Mouse (Mus musculus) intestine, postnatal 0 days (tissue): ENCODE data around the gene Tax1bp3. TPM values are rescaled to one million over a fixed set of nuclear protein-coding genes. Genes with fewer than 3 reads are reported as not detected.

ENCODE experiments used
- ATAC-seq: fragments of 200-750 bp; cut with Nextera tagmentation; 2 replicates; pipeline ENCODE4 v1.8.0; 2017; ENCODE audit warnings: mild to moderate bottlenecking, moderate TSS enrichment, moderate library complexity
- H3K27ac ChIP-seq: fragments of 300-500 bp; sonication (generic); 2 replicates; pipeline ENCODE4 v1.5.1; 2014; ENCODE audit warnings: mild to moderate bottlenecking, low read depth, low read length, moderate library complexity
- H3K27me3 ChIP-seq: fragments of 300-500 bp; sonication (generic); replicated peaks from 2 replicates; pipeline ENCODE4 v1.6.1; 2014; ENCODE audit warnings: low read length, mixed read lengths; ENCODE audit not compliant: control insufficient read depth, insufficient read depth
- H3K36me3 ChIP-seq: fragments of 300-500 bp; sonication (generic); 2 replicates; pipeline ENCODE4 v1.6.1; 2014; ENCODE audit warnings: mild to moderate bottlenecking, moderate library complexity; ENCODE audit not compliant: control insufficient read depth, insufficient read depth
- H3K4me1 ChIP-seq: fragments of 300-500 bp; sonication (generic); replicated peaks from 2 replicates; pipeline ENCODE4 v1.6.1; 2014; ENCODE audit warnings: antibody characterized with exemption, low read length, mixed read lengths; ENCODE audit not compliant: control insufficient read depth, insufficient read depth
- H3K4me2 ChIP-seq: fragments of 300-500 bp; sonication (generic); replicated peaks from 2 replicates; pipeline ENCODE4 v1.6.1; 2014; ENCODE audit warnings: low read depth, mild to moderate bottlenecking, moderate library complexity
- H3K4me3 ChIP-seq: fragments of 300-500 bp; sonication (generic); 2 replicates; pipeline ENCODE4 v1.5.1; 2014; ENCODE audit warnings: low read depth, low read length
- H3K9ac ChIP-seq: fragments of 300-500 bp; sonication (generic); 2 replicates; pipeline ENCODE4 v1.6.1; 2014; ENCODE audit warnings: mild to moderate bottlenecking, low read depth, low read length
- H3K9me3 ChIP-seq: fragments of 300-500 bp; sonication (generic); 2 replicates; pipeline ENCODE4 v1.6.1; 2016; ENCODE audit warnings: mixed run types; ENCODE audit not compliant: control insufficient read depth
- CTCF ChIP-seq: sonication (generic); IDR thresholded peaks from 2 replicates; pipeline ENCODE4 v1.5.1; 2016; ENCODE audit warnings: low read depth, mild to moderate bottlenecking, control low read depth, antibody characterized with exemption, moderate library complexity
- WGBS: fragments of 180-500 bp; shearing (Covaris S2); extraction: QIAGEN DNeasy Blood & Tissue Kit; methylation state at CpG from one replicate; pipeline ENCODE4 v1.1.7; 2014; 5-methylcytosine and 5-hydroxymethylcytosine counted together
- polyA plus RNA-seq: library from polyadenylated mRNA; unstranded; fragments of >200 nt; fragmentation: Nextera tagmentation; extraction: Ambion mirVana; gene quantifications from 2 replicates; pipeline ENCODE4 v1.2.1, GENCODE M21; 2015

The Tax1bp3 gene
- polyA plus RNA-seq, 1 experiment from 2014 or later, result 217 TPM

- TF ChIP-seq CTCF, result no peak
- H3K4me1 ChIP-seq, result peaks cover 5% of the 10 kb centered on the region; the same call in 1 of the 2 replicates
- H3K27me3 ChIP-seq, result no peaks in the 10 kb centered on the region
- H3K27ac ChIP-seq, result peak within 1 kb of the TSS; percentile 92
- H3K4me3 ChIP-seq, result peak within 1 kb of the TSS; percentile 74
- no peaks in the 10 kb centered on the region for H3K9me3 ChIP-seq
- peak within 1 kb of the TSS; percentile 99 for H3K4me2 ChIP-seq
- peaks cover 7% of the 10 kb centered on the region; the same call in 1 of the 2 replicates for H3K36me3 ChIP-seq
- WGBS, result 0% methylated on average over 30 of the region's 32 CpGs
- H3K9ac ChIP-seq, result peak within 1 kb of the TSS; percentile 78
- peak; percentile 96 for ATAC-seq
These were observed 22.4 kb downstream of the Tax1bp3 start, which contains the start of gene Shpk for GRCm38 (mm10) chr11:73199230-73199712. Shpk (plus strand) TSS chr11:73199460.

GRCm38 (mm10) chr11:73199879-73200278 lies 23.0 kb downstream of the Tax1bp3 start:
- peak overlapping the region; percentile 78 for H3K9ac ChIP-seq
- peak overlapping the region; percentile 74 for H3K4me3 ChIP-seq
- peak overlapping the region; percentile 99 for H3K4me2 ChIP-seq
- H3K4me1 ChIP-seq, result peaks cover 5% of the 10 kb centered on the region; the same call in 1 of the 2 replicates
- peak; percentile 25 for ATAC-seq
- H3K9me3 ChIP-seq, result no peaks in the 10 kb centered on the region
- H3K27me3 ChIP-seq, result no peaks in the 10 kb centered on the region
- peaks cover 4% of the 10 kb centered on the region; the same call in 1 of the 2 replicates for H3K36me3 ChIP-seq
- TF ChIP-seq CTCF, result no peak
- 2% methylated on average over 12 of the region's 12 CpGs for WGBS
- H3K27ac ChIP-seq, result peak overlapping the region; percentile 92

- H3K27ac ChIP-seq, result no peak overlapping the region
- no peak for ATAC-seq
- WGBS, result 62% methylated on average over 2 of the region's 2 CpGs
- no peak for TF ChIP-seq CTCF
- no peaks in the 10 kb centered on the region for H3K27me3 ChIP-seq
- no peak overlapping the region for H3K9ac ChIP-seq
- H3K4me2 ChIP-seq, result no peak overlapping the region
- H3K4me1 ChIP-seq, result peaks cover 5% of the 10 kb centered on the region; the same call in 1 of the 2 replicates
- no peak overlapping the region for H3K4me3 ChIP-seq
- H3K9me3 ChIP-seq, result no peaks in the 10 kb centered on the region
- no peaks in the 10 kb centered on the region for H3K36me3 ChIP-seq
These were observed 24.1 kb downstream of the Tax1bp3 start for GRCm38 (mm10) chr11:73201021-73201420.

- no peak overlapping the region for H3K4me2 ChIP-seq
- ATAC-seq, result no peak
- no peak overlapping the region for H3K9ac ChIP-seq
- H3K4me1 ChIP-seq, result peaks cover 5% of the 10 kb centered on the region; the same call in 1 of the 2 replicates
- WGBS, result 36% methylated on average over 4 of the region's 4 CpGs
- H3K27me3 ChIP-seq, result no peaks in the 10 kb centered on the region
- peak; percentile 52 for TF ChIP-seq CTCF
- no peaks in the 10 kb centered on the region for H3K9me3 ChIP-seq
- H3K4me3 ChIP-seq, result no peak overlapping the region
- H3K36me3 ChIP-seq, result peaks cover 2% of the 10 kb centered on the region; the same call in 1 of the 2 replicates
- no peak overlapping the region for H3K27ac ChIP-seq
These were observed 24.7 kb downstream of the Tax1bp3 start for GRCm38 (mm10) chr11:73201597-73201996.

- WGBS, result 88% methylated on average over 8 of the region's 8 CpGs
- H3K27ac ChIP-seq, result no peak overlapping the region
- H3K36me3 ChIP-seq, result peaks cover 2% of the 10 kb centered on the region; the same call in 1 of the 2 replicates
- no peak overlapping the region for H3K4me3 ChIP-seq
- no peak for TF ChIP-seq CTCF
- H3K9me3 ChIP-seq, result no peaks in the 10 kb centered on the region
- H3K27me3 ChIP-seq, result no peaks in the 10 kb centered on the region
- no peak overlapping the region for H3K4me2 ChIP-seq
- no peak for ATAC-seq
- H3K9ac ChIP-seq, result no peak overlapping the region
- H3K4me1 ChIP-seq, result no peaks in the 10 kb centered on the region
These were observed 27.0 kb downstream of the Tax1bp3 start for GRCm38 (mm10) chr11:73203895-73204294.

- H3K9me3 ChIP-seq, result no peaks in the 10 kb centered on the region
- no peaks in the 10 kb centered on the region for H3K27me3 ChIP-seq
- ATAC-seq, result 0 out of 2 replicates have a peak, but pooled peaks have one; percentile 22
- H3K4me2 ChIP-seq, result no peak overlapping the region
- 60% methylated on average over 7 of the region's 7 CpGs for WGBS
- peaks cover 2% of the 10 kb centered on the region; the same call in 1 of the 2 replicates for H3K36me3 ChIP-seq
- no peak overlapping the region for H3K27ac ChIP-seq
- no peak for TF ChIP-seq CTCF
- H3K9ac ChIP-seq, result no peak overlapping the region
- H3K4me1 ChIP-seq, result no peaks in the 10 kb centered on the region
- no peak overlapping the region for H3K4me3 ChIP-seq
These were observed 28.3 kb downstream of the Tax1bp3 start for GRCm38 (mm10) chr11:73205194-73205593.
